8 mouse cellular contexts compared by ENCODE assay signal in the genomic region with DNA sequence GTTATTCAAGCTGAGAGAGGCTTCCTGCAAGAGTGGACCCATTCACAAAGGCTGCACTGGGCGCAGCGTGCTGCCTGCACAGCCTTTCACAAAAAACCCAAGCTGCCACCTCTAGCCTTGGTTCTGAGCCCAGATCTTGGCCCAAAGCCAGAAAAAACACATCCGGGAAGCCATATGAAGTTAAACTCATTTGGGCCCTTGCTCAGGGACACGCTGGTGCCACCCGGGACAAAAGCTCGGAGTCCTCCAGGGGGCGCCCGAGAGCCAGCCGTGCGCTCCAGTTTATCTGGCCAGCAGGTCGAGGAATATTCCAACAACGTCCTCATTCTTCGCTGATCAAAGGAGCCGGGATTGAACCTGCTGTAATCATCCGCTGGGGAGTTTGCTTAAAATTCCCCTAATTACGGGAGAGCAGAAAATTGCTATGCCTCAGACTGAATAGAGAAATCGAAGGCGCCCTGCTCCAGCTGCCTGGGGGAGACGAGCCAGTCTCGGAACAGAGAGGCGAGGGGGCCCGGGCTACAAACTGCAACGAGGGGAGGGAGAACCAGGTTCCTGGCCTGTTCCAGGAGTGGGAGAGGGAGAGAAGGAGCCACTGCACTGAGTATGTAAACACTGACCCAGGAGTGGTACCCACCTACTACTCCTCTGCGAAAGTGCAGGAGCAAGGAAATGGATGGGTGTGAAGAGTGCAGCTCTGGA.
A peak's percentile ranks its signal among the peaks of the same experiment; 100 is the strongest.
DNase-seq lines count a peak whose midpoint lies in the region; ATAC-seq and TF ChIP-seq lines count a peak whose summit lies in the region.

No protein-coding gene starts in this region.

- no peaks in the 10 kb centered on the region for H3K4me1 ChIP-seq in bone marrow macrophage, adult 2 months (ENCODE audit: control insufficient read depth, insufficient read depth, low read length)
- H3K4me1 ChIP-seq in heart, embryonic 10.5 days = peaks cover 4% of the 10 kb centered on the region; the same call in 1 of the 2 replicates
- H3K4me1 ChIP-seq in kidney, embryonic 14.5 days (ENCODE audit: control insufficient read depth, insufficient read depth, low read length) = 0 out of 2 replicates have a peak, but pooled peaks cover 6% of the 10 kb centered on the region
- 0 out of 2 replicates have a peak, but pooled peaks cover 2% of the 10 kb centered on the region for H3K4me1 ChIP-seq in limb, embryonic 12.5 days (replicated peaks)
- H3K4me1 ChIP-seq in neural tube, embryonic 12.5 days = peaks cover 44% of the 10 kb centered on the region
- H3K4me1 ChIP-seq in stomach, postnatal 0 days (replicated peaks; ENCODE audit: control insufficient read depth, insufficient read depth) = no peaks in the 10 kb centered on the region

- 16% methylated on average over 24 of the region's 24 CpGs for WGBS in heart, embryonic 10.5 days
- 7% methylated on average over 24 of the region's 24 CpGs for WGBS in kidney, embryonic 14.5 days
- 12% methylated on average over 24 of the region's 24 CpGs for WGBS in limb, embryonic 12.5 days
- WGBS in neural tube, embryonic 12.5 days = 9% methylated on average over 24 of the region's 24 CpGs
- WGBS in stomach, postnatal 0 days = 15% methylated on average over 24 of the region's 24 CpGs

- no peak for TF ChIP-seq POLR2A in bone marrow macrophage, adult 2 months (IDR thresholded peaks at IDR 0.05; ENCODE audit: borderline replicate concordance, low read depth, low read length)

- no peak overlapping the region for H3K4me3 ChIP-seq in bone marrow macrophage, adult 2 months (ENCODE audit: insufficient read depth, low read length)
- H3K4me3 ChIP-seq in heart, embryonic 10.5 days = peak overlapping the region; percentile 27; the same call in 1 of the 2 replicates
- H3K4me3 ChIP-seq in kidney, embryonic 14.5 days (ENCODE audit: low read length) = 0 out of 2 replicates have a peak overlapping the region, but pooled peaks have one; percentile 11
- no peak overlapping the region for H3K4me3 ChIP-seq in limb, embryonic 12.5 days (replicated peaks)
- H3K4me3 ChIP-seq in neural tube, embryonic 12.5 days = no peak overlapping the region
- H3K4me3 ChIP-seq in stomach, postnatal 0 days (ENCODE audit: low read depth, low read length) = no peak overlapping the region

- 0 out of 2 replicates have a peak overlapping the region, but pooled peaks have one; percentile 8 for H3K4me2 ChIP-seq in kidney, embryonic 14.5 days (replicated peaks; ENCODE audit: low read depth, low read length)
- H3K4me2 ChIP-seq in limb, embryonic 12.5 days = peak overlapping the region; percentile 19; the same call in 1 of the 2 replicates
- peak overlapping the region; percentile 30 for H3K4me2 ChIP-seq in neural tube, embryonic 12.5 days (replicated peaks)
- H3K4me2 ChIP-seq in stomach, postnatal 0 days (replicated peaks; ENCODE audit: low read depth) = no peak overlapping the region

- ATAC-seq in erythroblast, adult 5-6 weeks (replicated peaks; ENCODE audit: low FRiP score, poor library complexity, severe bottlenecking) = 0 out of 2 replicates have a peak, but pooled peaks have one; percentile 59
- peak; percentile 68 for ATAC-seq in kidney, embryonic 14.5 days (ENCODE audit: low FRiP score, low TSS enrichment)
- ATAC-seq in limb, embryonic 12.5 days (ENCODE audit: insufficient number of reproducible peaks, insufficient read depth, low FRiP score, low TSS enrichment, low read depth) = no peak
- peak; percentile 51 for ATAC-seq in neural tube, embryonic 12.5 days (ENCODE audit: low FRiP score, low read depth)
- peak; percentile 61; the same call in 1 of the 2 replicates for ATAC-seq in stomach, postnatal 0 days (ENCODE audit: low FRiP score, low TSS enrichment)

- H3K27me3 ChIP-seq in heart, embryonic 10.5 days (ENCODE audit: insufficient read depth, poor library complexity, severe bottlenecking) = peaks cover 86% of the 10 kb centered on the region
- H3K27me3 ChIP-seq in kidney, embryonic 14.5 days (ENCODE audit: control insufficient read depth, insufficient read depth, low read length) = peaks cover 19% of the 10 kb centered on the region
- peaks cover 55% of the 10 kb centered on the region for H3K27me3 ChIP-seq in limb, embryonic 12.5 days
- H3K27me3 ChIP-seq in neural tube, embryonic 12.5 days (replicated peaks) = peaks cover 9% of the 10 kb centered on the region; the same call in 1 of the 2 replicates
- H3K27me3 ChIP-seq in stomach, postnatal 0 days (ENCODE audit: control insufficient read depth, insufficient read depth, low read length) = no peaks in the 10 kb centered on the region; the same call in 1 of the 2 replicates

- peak; percentile 42 for DNase-seq in A20 (ENCODE audit: low read depth, low spot score)
- DNase-seq in heart, embryonic 10.5 days (ENCODE audit: low spot score) = peak; percentile 82
- peak; percentile 80 for DNase-seq in stomach, postnatal 0 days (ENCODE audit: low spot score)

- no peak overlapping the region for H3K27ac ChIP-seq in bone marrow macrophage, adult 2 months (ENCODE audit: insufficient read depth, low read depth, low read length)
- no peak overlapping the region for H3K27ac ChIP-seq in heart, embryonic 10.5 days
- no peak overlapping the region for H3K27ac ChIP-seq in kidney, embryonic 14.5 days (ENCODE audit: low read depth, low read length)
- no peak overlapping the region for H3K27ac ChIP-seq in limb, embryonic 12.5 days
- no peak overlapping the region for H3K27ac ChIP-seq in neural tube, embryonic 12.5 days
- no peak overlapping the region for H3K27ac ChIP-seq in stomach, postnatal 0 days (replicated peaks)

- no peak overlapping the region for H3K9ac ChIP-seq in kidney, embryonic 14.5 days (ENCODE audit: low read depth, low read length)
- no peak overlapping the region for H3K9ac ChIP-seq in limb, embryonic 12.5 days (replicated peaks)
- H3K9ac ChIP-seq in neural tube, embryonic 12.5 days = no peak overlapping the region
- no peak overlapping the region for H3K9ac ChIP-seq in stomach, postnatal 0 days (ENCODE audit: low read length)

- no peaks in the 10 kb centered on the region for H3K36me3 ChIP-seq in heart, embryonic 10.5 days
- no peaks in the 10 kb centered on the region for H3K36me3 ChIP-seq in kidney, embryonic 14.5 days (ENCODE audit: control insufficient read depth, insufficient read depth, low read length)
- no peaks in the 10 kb centered on the region for H3K36me3 ChIP-seq in limb, embryonic 12.5 days
- H3K36me3 ChIP-seq in neural tube, embryonic 12.5 days = no peaks in the 10 kb centered on the region
- no peaks in the 10 kb centered on the region for H3K36me3 ChIP-seq in stomach, postnatal 0 days (ENCODE audit: control insufficient read depth, insufficient read depth, low read length)

- no peaks in the 10 kb centered on the region for H3K9me3 ChIP-seq in heart, embryonic 10.5 days
- H3K9me3 ChIP-seq in kidney, embryonic 14.5 days (ENCODE audit: control insufficient read depth, low read length) = no peaks in the 10 kb centered on the region
- H3K9me3 ChIP-seq in limb, embryonic 12.5 days = no peaks in the 10 kb centered on the region
- no peaks in the 10 kb centered on the region for H3K9me3 ChIP-seq in neural tube, embryonic 12.5 days
- H3K9me3 ChIP-seq in stomach, postnatal 0 days (ENCODE audit: control insufficient read depth, low read length) = no peaks in the 10 kb centered on the region

- TF ChIP-seq EP300 in stomach, postnatal 0 days (optimal IDR thresholded peaks at IDR 0.05) = no peak

- TF ChIP-seq CTCF in bone marrow macrophage, adult 2 months (IDR thresholded peaks at IDR 0.05; ENCODE audit: low read depth, low read length) = peak; percentile 83
- peak; percentile 90 for TF ChIP-seq CTCF in stomach, postnatal 0 days (IDR thresholded peaks at IDR 0.05; ENCODE audit: low read depth)

Comparison
In these comparisons a context has a peak if more than half of its experiments do, and no peak if none do; other contexts are left out.
1. H3K4me3 ChIP-seq: peak in heart, embryonic 10.5 days (single experiment) and kidney, embryonic 14.5 days (single experiment); none in bone marrow macrophage, adult 2 months (single experiment), limb, embryonic 12.5 days (single experiment), neural tube, embryonic 12.5 days (single experiment) and stomach, postnatal 0 days (single experiment).
2. Peak in every context shown above with its lines, with median percentiles within 50 percentile points of each other: DNase-seq.